Mouse (Mus musculus): ENCODE results near the gene Abl1.
A peak's percentile ranks its signal among the peaks of the same experiment; 100 is the strongest.

Abl1 gene

GRCm38 (mm10) chr2:31787029-31787428, 98.9 kb downstream of the Abl1 start:
- DNase-seq (ENCODE audit: low spot score), result peak; percentile 72

- DNase-seq (ENCODE audit: low spot score), result no peak
Observed at GRCm38 (mm10) chr2:31788227-31788626, 100.1 kb downstream of the Abl1 start.

GRCm38 (mm10) chr2:31789215-31789614, 101.0 kb downstream of the Abl1 start:
- no peak for DNase-seq (ENCODE audit: low spot score)

- no peak for DNase-seq (ENCODE audit: low spot score)
Observed at GRCm38 (mm10) chr2:31790728-31791251, 102.6 kb downstream of the Abl1 start.

GRCm38 (mm10) chr2:31791260-31791659, 103.1 kb downstream of the Abl1 start:
- DNase-seq (ENCODE audit: low spot score), result no peak

- no peak for DNase-seq (ENCODE audit: low spot score)
Observed at GRCm38 (mm10) chr2:31792611-31793010, 104.4 kb downstream of the Abl1 start.

GRCm38 (mm10) chr2:31796943-31797342, 108.8 kb downstream of the Abl1 start:
- no peak for DNase-seq (ENCODE audit: low spot score)

GRCm38 (mm10) chr2:31801416-31801815, 113.2 kb downstream of the Abl1 start:
- DNase-seq (ENCODE audit: low spot score), result no peak

GRCm38 (mm10) chr2:31802811-31803210, 114.6 kb downstream of the Abl1 start:
- DNase-seq (ENCODE audit: low spot score), result no peak

- no peak for DNase-seq (ENCODE audit: low spot score)
Observed at GRCm38 (mm10) chr2:31803480-31803879, 115.3 kb downstream of the Abl1 start.

GRCm38 (mm10) chr2:31806639-31807382, 118.6 kb downstream of the Abl1 start:
- no peak for DNase-seq (ENCODE audit: low spot score)

- no peak for DNase-seq (ENCODE audit: low spot score)
Observed at GRCm38 (mm10) chr2:31808410-31809357, 120.5 kb downstream of the Abl1 start.

- DNase-seq (ENCODE audit: low spot score), result no peak
Observed at GRCm38 (mm10) chr2:31809358-31809740, 121.2 kb downstream of the Abl1 start.

- peak; percentile 51 for DNase-seq (ENCODE audit: low spot score)
Observed at GRCm38 (mm10) chr2:31810444-31810843, 122.3 kb downstream of the Abl1 start, which contains the start of gene Qrfp. TSS of gene Qrfp (minus strand) at chr2:31810580.

GRCm38 (mm10) chr2:31811086-31811958, 123.1 kb downstream of the Abl1 start:
- peak; percentile 48 for DNase-seq (ENCODE audit: low spot score)

GRCm38 (mm10) chr2:31813641-31814040, 125.5 kb downstream of the Abl1 start:
- DNase-seq (ENCODE audit: low spot score), result no peak

GRCm38 (mm10) chr2:31814699-31815098, 126.5 kb downstream of the Abl1 start:
- DNase-seq (ENCODE audit: low spot score), result peak; percentile 73

GRCm38 (mm10) chr2:31815367-31815766, 127.2 kb downstream of the Abl1 start:
- peak; percentile 67 for DNase-seq (ENCODE audit: low spot score)

GRCm38 (mm10) chr2:31822524-31823371, 134.6 kb downstream of the Abl1 start:
- peak; percentile 69 for DNase-seq (ENCODE audit: low spot score)

- peak; percentile 55 for DNase-seq (ENCODE audit: low spot score)
Observed at GRCm38 (mm10) chr2:31823933-31824730, 136.0 kb downstream of the Abl1 start.
